Mouse (Mus musculus) intestine, postnatal 0 days (tissue): ENCODE results near the gene Topors. TPM values are rescaled to one million over a fixed set of nuclear protein-coding genes. Genes with fewer than 3 reads are reported as not detected.
A peak's percentile ranks its signal among the peaks of the same experiment; 100 is the strongest.

Experiments
- ATAC-seq: fragments of 200-750 bp; cut with Nextera tagmentation; 2 replicates; pipeline ENCODE4 v1.8.0; 2017; ENCODE audit warnings: mild to moderate bottlenecking, moderate TSS enrichment, moderate library complexity
- H3K27ac ChIP-seq: fragments of 300-500 bp; sonication (generic); 2 replicates; pipeline ENCODE4 v1.5.1; 2014; ENCODE audit warnings: mild to moderate bottlenecking, low read depth, low read length, moderate library complexity
- H3K27me3 ChIP-seq: fragments of 300-500 bp; sonication (generic); replicated peaks from 2 replicates; pipeline ENCODE4 v1.6.1; 2014; ENCODE audit warnings: low read length, mixed read lengths; ENCODE audit not compliant: control insufficient read depth, insufficient read depth
- H3K36me3 ChIP-seq: fragments of 300-500 bp; sonication (generic); 2 replicates; pipeline ENCODE4 v1.6.1; 2014; ENCODE audit warnings: mild to moderate bottlenecking, moderate library complexity; ENCODE audit not compliant: control insufficient read depth, insufficient read depth
- H3K4me1 ChIP-seq: fragments of 300-500 bp; sonication (generic); replicated peaks from 2 replicates; pipeline ENCODE4 v1.6.1; 2014; ENCODE audit warnings: antibody characterized with exemption, low read length, mixed read lengths; ENCODE audit not compliant: control insufficient read depth, insufficient read depth
- H3K4me2 ChIP-seq: fragments of 300-500 bp; sonication (generic); replicated peaks from 2 replicates; pipeline ENCODE4 v1.6.1; 2014; ENCODE audit warnings: low read depth, mild to moderate bottlenecking, moderate library complexity
- H3K4me3 ChIP-seq: fragments of 300-500 bp; sonication (generic); 2 replicates; pipeline ENCODE4 v1.5.1; 2014; ENCODE audit warnings: low read depth, low read length
- H3K9ac ChIP-seq: fragments of 300-500 bp; sonication (generic); 2 replicates; pipeline ENCODE4 v1.6.1; 2014; ENCODE audit warnings: mild to moderate bottlenecking, low read depth, low read length
- H3K9me3 ChIP-seq: fragments of 300-500 bp; sonication (generic); 2 replicates; pipeline ENCODE4 v1.6.1; 2016; ENCODE audit warnings: mixed run types; ENCODE audit not compliant: control insufficient read depth
- CTCF ChIP-seq: sonication (generic); IDR thresholded peaks from 2 replicates; pipeline ENCODE4 v1.5.1; 2016; ENCODE audit warnings: low read depth, mild to moderate bottlenecking, control low read depth, antibody characterized with exemption, moderate library complexity
- WGBS: fragments of 180-500 bp; shearing (Covaris S2); extraction: QIAGEN DNeasy Blood & Tissue Kit; methylation state at CpG from one replicate; pipeline ENCODE4 v1.1.7; 2014; 5-methylcytosine and 5-hydroxymethylcytosine counted together
- polyA plus RNA-seq: library from polyadenylated mRNA; unstranded; fragments of >200 nt; fragmentation: Nextera tagmentation; extraction: Ambion mirVana; gene quantifications from 2 replicates; pipeline ENCODE4 v1.2.1, GENCODE M21; 2015

Gene Topors
- polyA plus RNA-seq, 1 experiment from 2014 or later, result 18.3 TPM

- no peak for ATAC-seq
- no peak overlapping the region for H3K27ac ChIP-seq
- H3K36me3 ChIP-seq, result peaks cover 41% of the 10 kb centered on the region
- H3K9me3 ChIP-seq, result no peaks in the 10 kb centered on the region
- H3K4me3 ChIP-seq, result no peak overlapping the region
- no peak for TF ChIP-seq CTCF
- 58% methylated on average over 1 of the region's 1 CpGs for WGBS
- no peaks in the 10 kb centered on the region for H3K27me3 ChIP-seq
- H3K4me2 ChIP-seq, result no peak overlapping the region
- H3K9ac ChIP-seq, result no peak overlapping the region
- H3K4me1 ChIP-seq, result no peaks in the 10 kb centered on the region
Measured at GRCm38 (mm10) chr4:40264321-40264720, 5.3 kb downstream of the Topors start.

- H3K36me3 ChIP-seq, result peaks cover 13% of the 10 kb centered on the region; the same call in 1 of the 2 replicates
- H3K9me3 ChIP-seq, result no peaks in the 10 kb centered on the region
- no peak overlapping the region for H3K27ac ChIP-seq
- H3K27me3 ChIP-seq, result no peaks in the 10 kb centered on the region
- no peaks in the 10 kb centered on the region for H3K4me1 ChIP-seq
- WGBS, result 83% methylated on average over 8 of the region's 8 CpGs
- no peak for ATAC-seq
- H3K9ac ChIP-seq, result no peak overlapping the region
- no peak overlapping the region for H3K4me2 ChIP-seq
- H3K4me3 ChIP-seq, result no peak overlapping the region
- no peak for TF ChIP-seq CTCF
Measured at GRCm38 (mm10) chr4:40254385-40255103, 15.1 kb downstream of the Topors start.

- no peak for ATAC-seq
- Histone ChIP-seq H3K9me3 (no peaks in the 10 kb centered on the region), H3K27ac (no peak overlapping the region), H3K4me1 (no peaks in the 10 kb centered on the region), H3K9ac (no peak overlapping the region), H3K36me3 (peaks cover 6% of the 10 kb centered on the region; the same call in 1 of the 2 replicates), H3K27me3 (no peaks in the 10 kb centered on the region), H3K4me3 (no peak overlapping the region), H3K4me2 (no peak overlapping the region)
- TF ChIP-seq CTCF, result no peak
- 46% methylated on average over 2 of the region's 2 CpGs for WGBS
Measured at GRCm38 (mm10) chr4:40253766-40254165, 15.9 kb downstream of the Topors start.

GRCm38 (mm10) chr4:40250984-40251383 lies 18.7 kb downstream of the Topors start:
- WGBS, result 90% methylated on average over 5 of the region's 5 CpGs
- TF ChIP-seq CTCF, result 0 out of 2 replicates have a peak, but pooled peaks have one; percentile 4
- H3K4me3 ChIP-seq, result no peak overlapping the region
- no peak overlapping the region for H3K27ac ChIP-seq
- H3K9ac ChIP-seq, result no peak overlapping the region
- ATAC-seq, result no peak
- H3K36me3 ChIP-seq, result no peaks in the 10 kb centered on the region
- H3K4me1 ChIP-seq, result no peaks in the 10 kb centered on the region
- no peaks in the 10 kb centered on the region for H3K27me3 ChIP-seq
- H3K9me3 ChIP-seq, result no peaks in the 10 kb centered on the region
- no peak overlapping the region for H3K4me2 ChIP-seq

- Histone ChIP-seq H3K36me3 (no peaks in the 10 kb centered on the region), H3K9me3 (no peaks in the 10 kb centered on the region), H3K9ac (no peak overlapping the region), H3K4me2 (no peak overlapping the region), H3K4me1 (no peaks in the 10 kb centered on the region), H3K27ac (no peak overlapping the region), H3K27me3 (no peaks in the 10 kb centered on the region), H3K4me3 (no peak overlapping the region)
- no peak for TF ChIP-seq CTCF
- WGBS, result 81% methylated on average over 8 of the region's 8 CpGs
- no peak for ATAC-seq
Measured at GRCm38 (mm10) chr4:40244035-40244434, 25.6 kb downstream of the Topors start.

GRCm38 (mm10) chr4:40243006-40243405 lies 26.6 kb downstream of the Topors start:
- TF ChIP-seq CTCF, result no peak
- no peak overlapping the region for H3K4me3 ChIP-seq
- 85% methylated on average over 4 of the region's 4 CpGs for WGBS
- no peak overlapping the region for H3K4me2 ChIP-seq
- H3K27ac ChIP-seq, result no peak overlapping the region
- 0 out of 2 replicates have a peak, but pooled peaks cover 3% of the 10 kb centered on the region for H3K4me1 ChIP-seq
- no peaks in the 10 kb centered on the region for H3K9me3 ChIP-seq
- H3K27me3 ChIP-seq, result no peaks in the 10 kb centered on the region
- H3K9ac ChIP-seq, result no peak overlapping the region
- no peaks in the 10 kb centered on the region for H3K36me3 ChIP-seq
- ATAC-seq, result no peak
